Mouse (Mus musculus) ovary, postnatal 36 days (tissue): ENCODE measurements around the gene Pdk2.

Experiments used
- DNase-seq: peaks from one replicate; pipeline ENCODE4 v3.0.0; 2022; ENCODE audit warnings: low spot score, mixed read lengths

Gene Pdk2

DNA sequence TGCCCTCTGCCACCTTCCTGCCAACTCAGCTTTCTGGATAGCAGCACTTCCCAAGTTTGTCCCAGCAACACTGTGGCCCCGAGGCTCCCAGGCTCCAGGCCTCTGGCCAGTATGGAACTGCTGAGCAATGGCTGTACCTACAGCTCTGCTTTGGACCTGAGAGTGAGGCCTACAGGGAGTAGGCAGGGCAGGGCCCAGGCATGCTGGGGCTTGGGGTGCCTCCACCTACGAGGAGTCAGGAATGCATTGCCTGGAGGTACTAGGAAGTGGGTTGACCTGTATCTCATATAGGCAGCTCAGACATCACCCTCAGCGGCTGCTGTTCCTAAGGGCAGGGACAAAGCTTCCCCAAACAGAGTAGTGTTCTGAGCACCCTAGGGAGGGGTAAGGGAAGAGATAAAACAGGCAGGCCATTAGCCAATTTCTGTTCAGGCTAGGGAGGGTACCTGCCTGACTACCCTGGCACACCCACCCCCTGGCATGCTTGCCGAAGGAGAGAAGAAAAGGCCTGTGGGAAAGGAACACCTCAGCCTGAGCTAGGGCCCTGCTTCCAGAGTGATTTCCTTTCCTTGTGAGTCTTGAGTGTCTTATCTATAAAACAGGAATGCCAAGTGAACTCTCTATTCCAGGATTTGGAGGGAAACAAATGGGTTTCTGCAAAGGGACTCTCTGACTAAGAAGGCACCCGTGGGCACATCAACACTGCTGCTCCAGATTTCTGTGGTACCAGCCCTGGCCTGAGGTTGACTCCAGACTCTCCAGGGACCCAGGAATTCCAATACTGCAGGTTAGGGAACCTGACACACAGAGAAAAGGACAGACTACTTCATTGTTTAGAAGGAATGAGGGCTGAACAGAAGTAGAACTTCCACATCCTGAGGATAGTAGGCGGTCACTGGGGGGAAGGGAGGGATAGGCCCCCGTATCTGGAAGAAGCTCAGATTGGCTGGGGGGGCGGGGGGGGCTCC is 29.3 kb upstream of the Pdk2 start:
- no peak for DNase-seq

DNA sequence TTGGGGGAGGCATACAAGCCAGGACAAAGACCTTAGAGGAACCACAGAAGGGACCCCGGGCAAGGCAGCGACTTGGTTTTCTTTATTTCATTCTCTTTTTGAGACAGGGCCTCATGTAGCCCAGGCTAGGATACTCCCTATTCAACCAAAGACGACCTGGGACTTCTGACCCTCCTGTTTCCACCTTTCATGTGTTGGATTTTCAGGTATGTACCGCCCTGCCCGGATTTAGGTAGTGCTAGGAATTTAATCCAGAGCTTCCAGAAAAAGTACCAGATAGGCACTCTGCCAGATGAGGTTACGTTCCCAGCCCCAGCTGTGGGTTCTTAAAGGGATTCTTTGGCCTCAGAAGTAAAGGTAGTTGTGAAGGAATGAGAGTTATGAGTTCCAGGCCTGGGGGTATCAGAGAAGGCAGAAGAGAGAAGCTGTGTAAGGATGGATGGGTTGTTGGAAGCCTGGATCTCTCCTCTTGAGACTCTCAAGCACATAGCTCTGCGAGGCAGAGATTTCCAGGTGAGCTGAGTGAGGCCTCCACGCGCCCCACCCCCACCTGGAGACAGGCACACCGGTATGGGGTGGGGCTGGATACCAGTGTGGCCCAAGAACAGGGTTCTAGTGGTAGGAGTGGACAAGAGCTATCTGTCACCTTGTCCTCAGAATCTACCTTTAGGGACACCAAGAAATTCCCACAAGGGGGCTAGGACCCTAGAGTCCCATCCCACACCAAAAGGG is 28.2 kb upstream of the Pdk2 start:
- no peak for DNase-seq

DNA sequence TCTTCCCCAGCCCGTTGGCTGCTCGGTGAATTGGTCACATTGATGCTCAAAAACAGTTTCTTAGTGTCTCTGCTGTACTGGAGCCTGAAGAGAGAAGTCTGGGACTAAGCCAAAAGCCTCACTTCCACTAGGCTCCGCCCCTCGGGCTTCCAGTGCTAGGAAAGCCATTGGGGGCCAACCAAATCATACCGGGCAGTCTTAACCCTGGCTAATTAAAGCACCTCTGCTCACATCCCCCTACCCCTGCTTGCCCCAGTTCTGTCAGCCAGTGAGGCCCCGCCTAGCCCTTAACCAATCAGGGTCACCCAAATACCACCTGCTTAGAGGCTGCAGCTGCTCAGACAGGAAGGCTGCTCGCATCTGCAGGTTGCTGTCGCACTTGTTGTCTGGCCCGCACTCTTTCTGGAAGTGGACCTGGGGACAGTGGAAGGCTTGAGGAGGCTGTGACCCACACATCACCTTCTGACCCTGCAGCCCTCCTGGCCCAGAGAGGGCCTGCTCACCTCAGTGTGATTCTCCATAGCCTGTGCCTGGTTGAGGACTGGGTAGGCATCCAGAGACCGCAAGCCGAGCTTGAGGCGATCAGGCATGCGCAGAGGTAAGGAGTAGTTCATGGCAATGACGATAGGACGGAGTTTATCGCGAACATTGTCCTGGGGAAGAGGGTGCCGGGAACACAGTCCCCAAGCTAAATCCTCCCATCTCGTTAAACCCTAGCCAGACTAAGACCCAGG is 15.8 kb upstream of the Pdk2 start:
- DNase-seq = no peak

DNA sequence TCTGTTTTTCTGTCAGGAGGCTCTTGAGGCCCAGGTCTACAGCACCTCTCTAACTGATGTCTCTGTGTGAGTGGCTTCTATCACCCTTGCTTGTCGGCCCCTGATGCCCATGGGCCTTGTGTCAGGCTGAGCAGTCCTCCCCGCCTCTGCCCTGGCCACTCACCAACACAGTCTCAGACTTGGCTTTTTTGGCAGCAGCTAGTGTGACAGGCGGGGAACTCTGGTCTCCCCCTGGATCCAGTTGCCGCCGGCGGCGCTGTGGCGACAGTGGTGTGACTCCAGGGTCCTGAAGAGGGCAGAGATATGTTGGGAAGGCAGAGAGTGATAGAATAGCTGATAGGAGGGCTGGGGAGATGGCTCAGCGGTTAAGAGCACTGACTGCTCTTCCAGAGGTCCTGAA is 11.9 kb upstream of the Pdk2 start:
- DNase-seq = no peak

DNA sequence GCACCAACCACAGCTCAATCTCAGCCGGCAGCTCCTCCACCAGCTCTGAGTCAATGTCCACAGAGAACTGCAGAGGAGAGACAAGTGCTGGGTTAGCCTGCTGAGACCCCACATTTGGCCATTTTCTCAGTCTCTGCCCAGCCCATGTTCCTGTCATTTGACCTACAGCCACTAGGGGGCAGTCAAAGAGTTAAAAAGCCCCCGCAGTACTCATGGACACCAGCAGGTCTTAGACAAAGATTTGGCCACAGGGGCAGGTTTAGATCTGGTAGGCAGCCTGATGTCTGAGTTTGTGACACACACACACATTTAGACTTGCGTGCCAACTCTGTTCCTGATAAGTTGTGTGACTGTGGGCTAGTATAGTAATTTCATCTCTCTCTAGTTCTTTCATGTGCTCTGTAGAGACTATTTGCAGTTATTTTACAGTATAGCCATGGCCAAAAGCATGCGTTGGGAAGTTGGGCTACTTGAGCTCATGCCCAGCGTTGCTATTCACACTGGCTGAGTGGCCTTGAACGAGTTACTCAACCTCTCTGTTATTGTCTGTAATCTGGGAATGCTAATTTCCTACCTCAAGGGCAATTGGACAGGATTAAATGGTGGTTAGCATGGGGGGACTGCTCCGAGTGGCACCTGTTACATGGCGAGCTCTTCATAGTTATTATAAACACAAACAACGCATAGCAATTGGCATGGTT is 6.0 kb upstream of the Pdk2 start:
- DNase-seq = peak; percentile 47

- DNase-seq = no peak
Measured at GRCm38 (mm10) chr11:95044185-95044870, 3.2 kb upstream of the Pdk2 start.

DNA sequence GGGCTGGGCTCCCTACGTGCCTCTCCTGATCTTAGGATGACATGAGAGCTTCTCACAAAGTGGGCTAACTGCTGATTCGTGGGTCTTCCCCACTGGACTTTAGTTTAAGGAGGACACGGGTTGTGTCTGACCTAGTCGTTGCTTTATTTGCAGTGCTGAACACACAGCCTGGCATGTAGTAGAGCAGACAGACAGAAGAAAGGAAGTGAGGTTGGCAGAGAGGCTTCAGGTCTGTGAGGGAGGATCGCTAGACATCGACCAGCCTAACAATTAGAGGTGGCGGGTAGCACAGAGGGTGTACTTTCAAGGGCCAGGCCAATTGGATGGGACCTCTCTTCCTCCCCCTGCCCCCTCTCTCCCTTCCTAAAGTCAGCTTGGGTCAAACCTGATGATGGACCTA is 2.5 kb upstream of the Pdk2 start:
- no peak for DNase-seq

DNA sequence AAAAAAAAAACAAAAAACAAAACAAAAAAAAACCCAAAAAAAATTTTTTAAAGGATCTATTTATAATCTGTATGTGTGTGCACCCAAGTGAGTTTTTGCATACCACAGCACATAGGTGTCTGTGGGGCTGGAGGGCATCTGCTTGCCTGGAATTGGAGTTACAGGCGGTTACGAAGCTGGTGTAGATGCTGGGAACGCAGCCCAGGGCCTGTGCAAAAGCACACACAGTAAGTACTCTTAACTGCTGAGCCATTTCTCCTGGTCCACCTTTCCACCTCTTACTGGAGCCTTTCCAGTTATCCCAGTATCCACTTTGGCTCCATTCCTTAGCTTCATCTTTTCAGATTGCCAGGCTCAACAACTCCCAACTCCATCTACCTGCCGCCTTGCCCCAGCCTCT is 1.9 kb upstream of the Pdk2 start:
- DNase-seq = no peak

- DNase-seq = peak; percentile 69
Measured at GRCm38 (mm10) chr11:95042096-95042495, 942 bp upstream of the Pdk2 start.

DNA sequence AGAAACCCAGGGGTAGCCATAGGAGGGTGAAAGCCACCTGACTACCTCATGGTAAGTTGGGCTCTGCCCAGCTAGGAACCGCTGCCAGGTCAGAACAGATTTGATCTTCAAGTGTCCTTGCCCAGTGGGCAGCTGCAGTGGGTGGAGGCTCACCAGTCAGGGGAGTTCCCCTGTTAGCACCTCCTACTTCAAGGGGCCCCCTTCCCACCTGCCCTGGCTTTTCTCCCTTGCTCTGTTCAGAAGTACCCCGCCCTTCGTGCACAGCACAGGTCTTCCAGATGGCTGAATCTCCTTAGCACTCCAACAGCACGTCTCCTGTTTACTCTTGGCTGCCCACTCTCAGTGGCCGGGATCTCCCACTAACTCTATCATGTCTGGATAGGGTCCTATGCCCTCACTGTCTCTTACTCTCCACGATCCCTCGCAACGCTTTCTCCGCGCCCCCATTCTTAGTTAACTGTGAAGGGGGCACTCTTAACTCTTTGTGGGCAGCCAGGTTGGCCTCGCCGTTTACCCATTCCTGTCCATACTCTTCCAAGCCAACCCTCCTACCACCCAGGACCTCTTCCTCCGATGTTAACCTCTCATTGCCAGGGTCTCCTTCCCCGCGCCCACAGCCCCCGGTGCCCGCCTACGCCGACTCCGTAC is 539 bp downstream of the Pdk2 start:
- peak; percentile 68 for DNase-seq

DNA sequence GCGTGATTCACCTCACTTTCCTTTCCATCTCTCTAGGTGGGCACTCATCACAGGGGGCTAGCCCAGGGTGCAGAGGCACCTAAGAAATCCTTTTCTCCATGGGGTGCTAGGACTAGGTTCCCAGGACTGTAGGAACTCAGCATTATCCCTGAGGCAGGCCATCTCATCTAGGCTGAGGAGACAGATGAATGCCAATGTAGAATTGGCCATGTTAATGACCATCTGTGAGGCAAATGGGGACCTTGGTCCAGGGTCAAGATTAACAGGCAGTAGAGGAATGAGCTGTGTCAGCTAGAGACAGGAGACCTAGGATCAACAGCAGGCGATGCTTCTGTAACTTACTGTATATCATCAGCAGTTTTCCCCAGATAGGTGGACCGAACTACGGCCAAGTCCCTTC is 1.4 kb downstream of the Pdk2 start:
- no peak for DNase-seq

DNA sequence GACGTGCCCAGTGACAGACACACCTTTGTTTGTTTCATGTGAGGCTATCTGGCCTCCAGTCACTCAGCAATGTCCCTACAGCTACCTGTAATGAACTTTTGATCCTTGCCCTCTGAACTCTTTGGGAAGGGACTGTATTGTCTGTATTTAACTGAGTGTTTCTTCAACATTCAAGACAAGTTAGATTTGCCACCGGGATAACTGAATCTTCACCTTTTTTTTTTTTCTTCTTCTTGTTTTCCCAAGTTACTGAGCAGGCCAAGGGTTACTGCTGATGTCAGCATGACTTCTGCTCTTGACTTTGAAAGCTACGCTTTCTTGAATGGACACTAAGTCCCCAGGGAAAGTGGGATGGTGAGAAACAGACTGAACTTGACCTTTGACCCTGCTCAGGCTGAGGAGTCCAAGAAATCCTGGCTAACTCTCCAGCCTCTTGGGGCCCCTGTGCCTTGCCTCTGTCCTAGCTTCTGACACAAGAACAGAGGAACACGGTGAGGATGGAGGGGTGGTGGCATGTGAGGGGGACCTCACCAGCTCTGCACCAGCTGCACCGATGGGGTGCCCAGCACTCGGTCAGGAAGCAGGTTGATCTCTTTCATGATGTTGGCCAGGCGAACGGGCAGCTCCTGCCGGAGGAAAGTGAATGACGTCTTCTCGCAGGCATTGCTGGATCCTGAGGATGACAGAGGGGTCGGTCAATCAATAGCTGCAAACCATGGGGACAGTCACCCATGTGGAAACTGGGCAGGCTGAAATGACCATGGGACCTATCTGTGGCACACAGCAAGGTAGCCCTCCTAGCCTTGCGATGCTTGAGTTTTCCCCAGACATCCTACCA is 2.1 kb downstream of the Pdk2 start:
- no peak for DNase-seq

GRCm38 (mm10) chr11:95038156-95038817 is 2.9 kb downstream of the Pdk2 start:
- DNase-seq = no peak

- DNase-seq = no peak
Measured at GRCm38 (mm10) chr11:95037306-95037705, 3.8 kb downstream of the Pdk2 start.

DNA sequence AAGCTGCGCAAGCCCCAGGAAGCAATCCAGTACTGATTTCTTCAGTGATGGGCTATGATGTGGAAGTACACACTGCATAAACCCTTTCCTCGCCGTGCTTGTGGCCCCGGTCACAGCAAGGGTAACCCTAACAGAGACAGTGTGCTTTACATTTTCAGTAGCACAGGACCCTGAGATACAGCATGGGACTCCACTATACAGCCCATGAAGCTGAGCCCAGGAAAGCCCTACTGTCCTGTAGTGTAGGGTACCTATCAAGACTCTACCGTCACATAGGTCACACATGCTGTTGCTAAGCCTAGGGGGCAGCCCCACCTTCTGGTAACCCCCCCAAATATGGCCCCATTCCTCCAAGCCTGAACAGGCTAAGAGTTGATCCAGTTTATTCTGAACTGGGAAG is 4.6 kb downstream of the Pdk2 start:
- DNase-seq = no peak

DNA sequence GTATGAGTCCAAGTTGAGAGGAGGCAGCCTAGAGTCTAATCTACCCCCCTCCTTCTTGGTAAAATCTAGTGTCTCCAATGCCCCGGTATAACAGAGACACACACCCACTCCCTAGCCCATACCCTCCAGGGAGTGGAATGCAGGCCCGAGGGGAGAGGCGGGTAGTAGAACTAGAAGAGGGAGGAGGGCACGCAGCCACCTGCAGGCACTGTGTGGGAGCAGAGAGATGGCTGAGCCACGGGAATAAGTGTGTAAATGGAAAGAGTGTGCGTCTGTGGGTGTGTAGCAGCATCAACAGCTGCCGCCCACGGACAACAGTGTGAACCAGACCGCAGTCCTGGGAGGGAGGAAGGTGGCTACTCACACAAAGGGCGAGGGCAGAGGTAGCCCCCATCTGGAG is 6.3 kb downstream of the Pdk2 start:
- DNase-seq = no peak

GRCm38 (mm10) chr11:95033617-95034016 is 7.5 kb downstream of the Pdk2 start:
- DNase-seq = no peak

DNA sequence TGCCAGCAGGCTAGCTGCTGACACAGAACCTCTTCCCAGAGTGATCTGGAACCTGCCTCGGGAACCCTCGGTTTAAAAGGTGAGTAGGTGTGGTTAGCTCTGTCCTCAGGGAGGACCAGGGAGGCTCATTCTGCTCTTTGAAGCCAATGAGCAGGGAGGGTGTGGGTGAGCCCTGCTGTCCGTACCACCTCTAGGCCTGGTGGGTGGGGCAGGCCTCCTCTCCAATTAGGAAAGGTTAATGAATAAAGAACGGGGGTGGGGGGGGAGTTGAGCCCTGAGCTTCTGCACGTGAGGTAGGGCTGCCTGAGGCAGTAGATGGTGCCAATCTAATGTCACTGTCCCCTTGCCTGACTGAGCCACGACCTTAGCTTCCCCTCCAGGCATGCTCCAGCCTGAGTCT is 8.2 kb downstream of the Pdk2 start:
- no peak for DNase-seq

DNA sequence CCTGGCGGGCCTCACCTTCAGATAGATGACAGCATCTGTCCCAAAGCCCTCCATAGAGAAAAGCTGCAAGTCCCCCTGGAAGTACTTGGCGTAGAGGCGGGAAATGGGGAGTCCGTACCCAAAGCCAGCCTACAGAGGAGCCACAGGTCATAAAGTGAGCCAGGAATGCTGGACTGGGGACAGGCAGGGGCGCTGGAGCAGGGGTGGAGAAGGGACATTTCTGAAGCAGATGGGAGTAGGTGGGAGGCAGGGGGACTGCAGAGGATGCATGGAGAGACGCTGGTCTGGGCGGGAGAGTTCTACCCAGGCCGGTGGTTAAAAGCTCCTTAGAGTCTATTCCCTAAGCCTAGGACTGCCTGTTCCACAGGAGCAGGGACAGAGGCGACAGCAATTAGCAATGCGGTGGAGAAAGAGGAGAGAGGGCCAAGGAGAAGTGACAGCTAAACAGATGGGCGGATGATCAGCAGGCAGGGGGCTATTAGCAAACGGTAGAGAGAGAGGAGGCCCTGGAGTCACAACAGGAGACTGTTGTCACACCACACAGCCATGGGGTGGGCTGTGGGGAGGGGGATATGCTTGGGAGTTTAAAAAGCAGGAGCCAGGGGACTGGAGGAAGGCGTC is 13.2 kb downstream of the Pdk2 start:
- DNase-seq = no peak
